Mouse (Mus musculus) embryonic facial prominence, embryonic 11.5 days (tissue): ENCODE measurements at regions not wholly inside any gene's neighbourhood (a gene's known extent, or its start where the extent isn't known, plus 50 kb on each side); places are given as distances from the start of the nearest gene placed in this dataset.

Experiments used
- ATAC-seq: fragments of 200-750 bp; cut with Nextera tagmentation; replicated peaks from 2 replicates; pipeline ENCODE4 v1.8.0; 2017; ENCODE audit warnings: low read depth; ENCODE audit not compliant: insufficient number of reproducible peaks, low FRiP score, low TSS enrichment
- DNase-seq: peaks from one replicate; pipeline ENCODE4 v3.0.0-alpha.2; 2015; ENCODE audit warnings: low spot score
- H3K27ac ChIP-seq: fragments of 300-500 bp; sonication (generic); replicated peaks from 2 replicates; pipeline ENCODE4 v1.5.1; 2014; ENCODE audit warnings: mild to moderate bottlenecking, low read depth, low read length, control low read depth
- H3K27me3 ChIP-seq: fragments of 300-500 bp; sonication (generic); 2 replicates; pipeline ENCODE4 v1.6.1; 2014; ENCODE audit warnings: mild to moderate bottlenecking, low read length, moderate library complexity, mixed read lengths; ENCODE audit not compliant: control insufficient read depth, insufficient read depth
- H3K36me3 ChIP-seq: fragments of 300-500 bp; sonication (generic); replicated peaks from 2 replicates; pipeline ENCODE4 v1.6.1; 2014; ENCODE audit warnings: low read depth, mild to moderate bottlenecking, low read length, moderate library complexity, mixed read lengths; ENCODE audit not compliant: control insufficient read depth, insufficient read depth
- H3K4me1 ChIP-seq: fragments of 300-500 bp; sonication (generic); 2 replicates; pipeline ENCODE4 v1.6.1; 2014; ENCODE audit warnings: low read length, mixed read lengths; ENCODE audit not compliant: control insufficient read depth, insufficient read depth
- H3K4me2 ChIP-seq: fragments of 300-500 bp; sonication (generic); 2 replicates; pipeline ENCODE4 v1.6.1; 2014; ENCODE audit warnings: low read depth, mild to moderate bottlenecking, control low read depth, low read length, moderate library complexity
- H3K4me3 ChIP-seq: fragments of 300-500 bp; sonication (generic); 2 replicates; pipeline ENCODE4 v1.5.1; 2014; ENCODE audit warnings: low read depth, low read length, control low read depth
- H3K9ac ChIP-seq: fragments of 300-500 bp; sonication (generic); replicated peaks from 2 replicates; pipeline ENCODE4 v1.6.1; 2014; ENCODE audit warnings: mild to moderate bottlenecking, control low read depth, low read length
- H3K9me3 ChIP-seq: fragments of 300-500 bp; sonication (generic); replicated peaks from 2 replicates; pipeline ENCODE4 v1.6.1; 2016; ENCODE audit warnings: mild to moderate bottlenecking, low read length, inconsistent platforms, mixed read lengths; ENCODE audit not compliant: control insufficient read depth
- WGBS: fragments of 180-500 bp; shearing (Covaris S2); extraction: QIAGEN DNeasy Blood & Tissue Kit; methylation state at CpG from one replicate; pipeline ENCODE4 v1.1.7; 2014; 5-methylcytosine and 5-hydroxymethylcytosine counted together

GRCm38 (mm10) chr11:24673248-24674207, 595.7 kb downstream of the Bcl11a start:
- no peaks in the 10 kb centered on the region for H3K9me3 ChIP-seq
- no peak overlapping the region for H3K4me2 ChIP-seq
- ATAC-seq (no peak), DNase-seq (no peak)
- H3K27me3 ChIP-seq, result no peaks in the 10 kb centered on the region
- H3K36me3 ChIP-seq, result no peaks in the 10 kb centered on the region
- WGBS, result 79% methylated on average over 7 of the region's 7 CpGs
- H3K4me1 ChIP-seq, result no peaks in the 10 kb centered on the region
- no peak overlapping the region for H3K4me3 ChIP-seq
- H3K27ac ChIP-seq, result no peak overlapping the region
- no peak overlapping the region for H3K9ac ChIP-seq

GRCm38 (mm10) chr11:24674208-24674571, 596.3 kb downstream of the Bcl11a start:
- Histone ChIP-seq H3K4me3 (no peak overlapping the region), H3K27me3 (no peaks in the 10 kb centered on the region), H3K9me3 (no peaks in the 10 kb centered on the region), H3K9ac (no peak overlapping the region), H3K4me2 (no peak overlapping the region), H3K27ac (no peak overlapping the region), H3K4me1 (no peaks in the 10 kb centered on the region), H3K36me3 (no peaks in the 10 kb centered on the region)
- WGBS, result 81% methylated on average over 4 of the region's 4 CpGs
- ATAC-seq, result no peak
- no peak for DNase-seq

- Histone ChIP-seq H3K9ac (no peak overlapping the region), H3K27me3 (no peaks in the 10 kb centered on the region), H3K27ac (no peak overlapping the region), H3K4me2 (no peak overlapping the region), H3K4me3 (no peak overlapping the region), H3K9me3 (no peaks in the 10 kb centered on the region), H3K4me1 (no peaks in the 10 kb centered on the region), H3K36me3 (no peaks in the 10 kb centered on the region)
- DNase-seq, result no peak
- WGBS, result 91% methylated on average over 4 of the region's 4 CpGs
- no peak for ATAC-seq
Observed at GRCm38 (mm10) chr11:24677016-24677415, 599.2 kb downstream of the Bcl11a start.

- Histone ChIP-seq H3K27me3 (no peaks in the 10 kb centered on the region), H3K9me3 (no peaks in the 10 kb centered on the region), H3K4me1 (no peaks in the 10 kb centered on the region), H3K4me3 (no peak overlapping the region), H3K9ac (no peak overlapping the region), H3K27ac (no peak overlapping the region), H3K36me3 (no peaks in the 10 kb centered on the region), H3K4me2 (no peak overlapping the region)
- no peak for ATAC-seq
- WGBS, result 83% methylated on average over 5 of the region's 5 CpGs
- no peak for DNase-seq
Observed at GRCm38 (mm10) chr11:24679581-24679980, 601.7 kb downstream of the Bcl11a start.

GRCm38 (mm10) chr11:24682423-24682822, 604.6 kb downstream of the Bcl11a start:
- no peaks in the 10 kb centered on the region for H3K27me3 ChIP-seq
- WGBS, result 90% methylated on average over 4 of the region's 4 CpGs
- no peak overlapping the region for H3K9ac ChIP-seq
- H3K4me3 ChIP-seq, result no peak overlapping the region
- H3K36me3 ChIP-seq, result no peaks in the 10 kb centered on the region
- H3K4me2 ChIP-seq, result no peak overlapping the region
- no peak for ATAC-seq
- DNase-seq, result no peak
- H3K27ac ChIP-seq, result no peak overlapping the region
- H3K4me1 ChIP-seq, result no peaks in the 10 kb centered on the region
- no peaks in the 10 kb centered on the region for H3K9me3 ChIP-seq

GRCm38 (mm10) chr11:24685545-24686467, 608.0 kb downstream of the Bcl11a start:
- Histone ChIP-seq H3K4me3 (no peak overlapping the region), H3K9ac (no peak overlapping the region), H3K27me3 (no peaks in the 10 kb centered on the region), H3K9me3 (no peaks in the 10 kb centered on the region), H3K4me1 (no peaks in the 10 kb centered on the region), H3K36me3 (no peaks in the 10 kb centered on the region), H3K27ac (no peak overlapping the region), H3K4me2 (no peak overlapping the region)
- ATAC-seq (no peak), DNase-seq (no peak)
- WGBS, result 79% methylated on average over 16 of the region's 16 CpGs

- 87% methylated on average over 2 of the region's 2 CpGs for WGBS
- no peak for DNase-seq
- Histone ChIP-seq H3K27ac (no peak overlapping the region), H3K27me3 (no peaks in the 10 kb centered on the region), H3K4me1 (no peaks in the 10 kb centered on the region), H3K4me2 (no peak overlapping the region), H3K36me3 (no peaks in the 10 kb centered on the region), H3K9me3 (no peaks in the 10 kb centered on the region), H3K4me3 (no peak overlapping the region), H3K9ac (no peak overlapping the region)
- no peak for ATAC-seq
Observed at GRCm38 (mm10) chr11:24688160-24688782, 610.4 kb downstream of the Bcl11a start.
